Mouse (Mus musculus) MEL (cell line): ENCODE results near the gene Neu4. TPM values are rescaled to one million over a fixed set of nuclear protein-coding genes. Genes with fewer than 3 reads are reported as not detected.

Source experiments
- DNase-seq: peaks from one replicate; pipeline ENCODE4 v3.0.0; 2011; ENCODE audit warnings: low read depth, low spot score
- H3K27ac ChIP-seq: 2 replicates; pipeline ENCODE4 v1.5.1; 2012; ENCODE audit warnings: low read depth, mild to moderate bottlenecking, control low read depth, low read length, moderate library complexity; ENCODE audit not compliant: control insufficient read depth
- H3K27me3 ChIP-seq, 2 experiments: fragments of 150-350 bp in 1 of 2; sonication (generic) in 1 of 2; 2 replicates each; pipeline ENCODE4 v1.6.1; 2012; ENCODE audit warnings: low read length in 2 of 2, mild to moderate bottlenecking in 2 of 2, improper control_type of control experiment in 1 of 2, moderate library complexity in 1 of 2; ENCODE audit not compliant: insufficient read depth in 2 of 2, control insufficient read depth in 1 of 2
- H3K36me3 ChIP-seq, 2 experiments: 2 replicates each; pipeline ENCODE4 v1.6.1; 2012 to 2014; ENCODE audit warnings: low read length in 2 of 2, improper control_type of control experiment in 1 of 2, inconsistent platforms in 1 of 2, mild to moderate bottlenecking in 1 of 2; ENCODE audit not compliant: insufficient read depth in 2 of 2, control insufficient read depth in 1 of 2
- H3K4me1 ChIP-seq, 2 experiments: fragments of 150-350 bp in 1 of 2; sonication (generic) in 1 of 2; 2 replicates each; pipeline ENCODE4 v1.6.1; 2012; ENCODE audit warnings: low read length in 2 of 2, improper control_type of control experiment in 1 of 2, mild to moderate bottlenecking in 1 of 2; ENCODE audit not compliant: insufficient read depth in 2 of 2, control insufficient read depth in 1 of 2
- H3K4me3 ChIP-seq, 2 experiments: fragments of 150-350 bp in 1 of 2; sonication (generic) in 1 of 2; 2 replicates each; pipeline ENCODE4 v1.5.1; 2012; ENCODE audit warnings: low read depth in 2 of 2, low read length in 2 of 2, mild to moderate bottlenecking in 2 of 2, moderate library complexity in 2 of 2, control low read depth in 1 of 2, improper control_type of control experiment in 1 of 2; ENCODE audit not compliant: control insufficient read depth in 1 of 2, insufficient read depth in 1 of 2
- H3K79me2 ChIP-seq: 2 replicates; pipeline ENCODE4 v1.6.1; 2012; ENCODE audit warnings: mild to moderate bottlenecking, low read length, moderate library complexity; ENCODE audit not compliant: control insufficient read depth, poor library complexity, insufficient read depth
- H3K9ac ChIP-seq: 2 replicates; pipeline ENCODE4 v1.6.1; 2012; ENCODE audit warnings: low read depth, mild to moderate bottlenecking, control low read depth, low read length, moderate library complexity; ENCODE audit not compliant: control insufficient read depth, poor library complexity, severe bottlenecking
- H3K9me3 ChIP-seq: fragments of 150-350 bp; sonication (generic); replicated peaks from 2 replicates; pipeline ENCODE4 v1.6.1; 2012; ENCODE audit warnings: mild to moderate bottlenecking, low read length, improper control_type of control experiment, moderate library complexity; ENCODE audit not compliant: insufficient read depth
- CTCF ChIP-seq, 3 experiments: IDR thresholded peaks in 2 of 3; conservative IDR thresholded peaks in 1 of 3; 2 replicates each; pipeline ENCODE4 v1.5.1; 2011 to 2012; ENCODE audit warnings: low read length in 3 of 3, low read depth in 2 of 3, mild to moderate bottlenecking in 2 of 3, improper control_type of control experiment in 1 of 3, inconsistent platforms in 1 of 3, mixed read lengths in 1 of 3, moderate library complexity in 1 of 3; ENCODE audit not compliant: control insufficient read depth in 1 of 3, insufficient read depth in 1 of 3, poor library complexity in 1 of 3, severe bottlenecking in 1 of 3
- EP300 ChIP-seq, 2 experiments: IDR thresholded peaks; 2 replicates each; pipeline ENCODE4 v1.6.1; 2011; ENCODE audit warnings: improper control_type of control experiment in 2 of 2, low read length in 2 of 2, low read depth in 1 of 2, mild to moderate bottlenecking in 1 of 2
- GABPA ChIP-seq: IDR thresholded peaks from 2 replicates; pipeline ENCODE4 v1.6.1; 2012; ENCODE audit warnings: low read depth, mild to moderate bottlenecking, inconsistent platforms, low read length, improper control_type of control experiment, moderate library complexity
- MAFK ChIP-seq: IDR thresholded peaks from 2 replicates; pipeline ENCODE4 v1.6.1; 2011; ENCODE audit warnings: low read depth, mild to moderate bottlenecking, low read length, improper control_type of control experiment, borderline replicate concordance
- MAX ChIP-seq: IDR thresholded peaks from 2 replicates; pipeline ENCODE4 v1.6.1; 2011; ENCODE audit warnings: low read length, improper control_type of control experiment
- MXI1 ChIP-seq: IDR thresholded peaks from 2 replicates; pipeline ENCODE4 v1.6.1; 2011; ENCODE audit warnings: mild to moderate bottlenecking, low read depth, low read length, improper control_type of control experiment
- POLR2A ChIP-seq, 2 experiments: IDR thresholded peaks; 2 replicates each; pipeline ENCODE4 v1.6.1; 2011 to 2012; ENCODE audit warnings: low read length in 2 of 2, mild to moderate bottlenecking in 2 of 2, control low read depth in 1 of 2, improper control_type of control experiment in 1 of 2, low read depth in 1 of 2, moderate library complexity in 1 of 2; ENCODE audit not compliant: control insufficient read depth in 1 of 2, insufficient read depth in 1 of 2, poor library complexity in 1 of 2
- polyA plus RNA-seq, 2 experiments: library from polyadenylated mRNA; stranded (reverse) in 1 of 2; unstranded in 1 of 2; fragments of >175 nt in 1 of 2; fragments of >200 nt in 1 of 2; gene quantifications; 2 replicates each; pipeline versions ENCODE4 v1.2.1 to v1.2.4; 2012; ENCODE audit warnings: low replicate concordance in 2 of 2, low read depth in 1 of 2; ENCODE audit not compliant: insufficient read length in 2 of 2, insufficient read depth in 1 of 2, missing spikeins in 1 of 2
- total RNA-seq: library from RNA; depleted of rRNA; stranded (reverse); fragments of 300-350 nt; gene quantifications from 2 replicates; pipeline ENCODE4 v1.2.3, GENCODE M21; 2012; rRNA removed

Neu4 gene
- total and polyA plus RNA-seq, 3 experiments = not detected

- TF ChIP-seq CTCF (IDR thresholded peaks at IDR 0.05 in 2 of 3, conservative IDR thresholded peaks at IDR 0.05 in 1 of 3; ENCODE audit: control insufficient read depth in 1 of 3, insufficient read depth in 1 of 3, low read depth in 2 of 3, low read length in 3 of 3, poor library complexity in 1 of 3, severe bottlenecking in 1 of 3) (no peak), EP300 (IDR thresholded peaks at IDR 0.05; ENCODE audit: low read depth in 1 of 2, low read length in 2 of 2) (peak in 1 of 2 experiments; percentile 17; a peak in 1 of 4 replicates), MAX (0 out of 2 replicates have a peak, but pooled peaks have one; percentile 16), MAFK (0 out of 2 replicates have a peak, but pooled peaks have one; percentile 11), GABPA (peak; percentile 51; the same call in 1 of the 2 replicates), MXI1 (0 out of 2 replicates have a peak, but pooled peaks have one; percentile 18), POLR2A (IDR thresholded peaks at IDR 0.05; ENCODE audit: control insufficient read depth in 1 of 2, insufficient read depth in 1 of 2, low read depth in 1 of 2, low read length in 2 of 2, poor library complexity in 1 of 2) (no peak)
- TF ChIP-seq, all 39 proteins: peak for 5
- peaks cover 0 to 39% of the 10 kb centered on the region in 2 experiments; a peak in 2 of 4 replicates for H3K36me3 ChIP-seq
- no peaks in the 10 kb centered on the region for H3K79me2 ChIP-seq
- peak; percentile 46 for DNase-seq
- no peak overlapping the region for H3K9ac ChIP-seq
- H3K27me3 ChIP-seq = no peaks in the 10 kb centered on the region
- H3K27ac ChIP-seq = no peak overlapping the region
- H3K9me3 ChIP-seq = no peaks in the 10 kb centered on the region
- peaks cover 15 to 42% of the 10 kb centered on the region in 2 experiments for H3K4me1 ChIP-seq
- no peak overlapping the region for H3K4me3 ChIP-seq
Observed at GRCm38 (mm10) chr1:94076702-94077101, 56.5 kb downstream of the Neu4 start.

Other genes with a start within 250 kb of the Neu4 start
- 402 and 454 TPM in 2 replicates for gene Dtymk, start 218.5 kb upstream of the Neu4 start, total RNA-seq
- gene Dtymk, start 218.5 kb upstream of the Neu4 start, polyA plus RNA-seq = 100 to 1,000 TPM; 193 to 391 TPM
- gene Ing5, start 216.5 kb upstream of the Neu4 start, total RNA-seq = 23.1 and 27.6 TPM in 2 replicates
- gene Ing5, start 216.5 kb upstream of the Neu4 start, polyA plus RNA-seq = 10 to 100 TPM in 1 of 2 experiments, not detected in 1; 29.2 TPM
- gene D2hgdh, start 195.5 kb upstream of the Neu4 start, total RNA-seq = 14.4 TPM in 2 replicates
- gene D2hgdh, start 195.5 kb upstream of the Neu4 start, polyA plus RNA-seq = 10 to 100 TPM in 1 of 2 experiments, not detected in 1; 19.2 TPM
- not detected in 2 replicates for gene Gal3st2, start 159.1 kb upstream of the Neu4 start, total RNA-seq
- not detected for gene Gal3st2, start 159.1 kb upstream of the Neu4 start, polyA plus RNA-seq
- gene Gal3st2b, start 102.1 kb upstream of the Neu4 start, total RNA-seq = 0.07 TPM in 1 of 2 replicates, not detected in the other
- under 1 TPM in 1 of 2 experiments, not detected in 1; 0.14 TPM for gene Gal3st2b, start 102.1 kb upstream of the Neu4 start, polyA plus RNA-seq
- under 0.01 TPM in 1 of 2 replicates, not detected in the other for gene Gal3st2c, start 29.9 kb upstream of the Neu4 start, total RNA-seq
- gene Gal3st2c, start 29.9 kb upstream of the Neu4 start, polyA plus RNA-seq = under 1 TPM in 1 of 2 experiments, not detected in 1; 0.06 TPM
- gene Pdcd1, start 32.1 kb downstream of the Neu4 start, total RNA-seq = 0.20 TPM in 1 of 2 replicates, not detected in the other
- gene Pdcd1, start 32.1 kb downstream of the Neu4 start, polyA plus RNA-seq = under 1 TPM in 1 of 2 experiments, not detected in 1; 0.13 TPM